16 mouse cellular contexts compared by ENCODE assay signal in genomic region chr13:51844118-51844517, GRCm38 (mm10). TPM values are rescaled to one million over a fixed set of nuclear protein-coding genes. Genes with fewer than 3 reads are reported as not detected.
DNase-seq lines count a peak whose midpoint lies in the region; ATAC-seq and TF ChIP-seq lines count a peak whose summit lies in the region.
"Had no signal": no experiment of that assay in that cellular context is flagged by ENCODE, and none has a peak within 500 bp of the region (broad histone marks: within the 10 kb centered on the region; RNA-seq: fewer than 3 reads in every experiment).

No protein-coding gene starts in this region.

- no peak for TF ChIP-seq POLR2A in bone marrow, adult 2 months (IDR thresholded peaks at IDR 0.05; ENCODE audit: borderline replicate concordance, control insufficient read depth, low read depth, low read length)

- H3K27ac ChIP-seq in bone marrow, adult 2 months (ENCODE audit: control insufficient read depth, insufficient read depth, low read depth, low read length, poor library complexity) = peak overlapping the region; percentile 88
- no peak overlapping the region for H3K27ac ChIP-seq in forebrain, embryonic 12.5 days
- H3K27ac ChIP-seq: embryonic facial prominence, embryonic 13.5 days; forebrain, embryonic 15.5 days; hindbrain, embryonic 12.5 days had no signal

- peaks cover 7% of the 10 kb centered on the region for H3K4me1 ChIP-seq in bone marrow, adult 2 months (ENCODE audit: control insufficient read depth, insufficient read depth, low read length)
- H3K4me1 ChIP-seq in forebrain, embryonic 12.5 days = peaks cover 70% of the 10 kb centered on the region

- H3K9me3 ChIP-seq in forebrain, embryonic 12.5 days = no peaks in the 10 kb centered on the region
- H3K9me3 ChIP-seq: embryonic facial prominence, embryonic 13.5 days; forebrain, embryonic 15.5 days; G1E; heart, embryonic 12.5 days; hindbrain, embryonic 12.5 days had no signal

- peak; percentile 39 for DNase-seq in kidney, postnatal 10 days
- DNase-seq in kidney, postnatal 14 days = no peak
- DNase-seq in 416B (ENCODE audit: low read depth) = peak; percentile 54
- DNase-seq in gastrocnemius, postnatal 10 days = no peak
- DNase-seq in cerebellum, adult 18-20 months = no peak

- ATAC-seq in megakaryocyte, adult 5-6 weeks (ENCODE audit: poor library complexity, severe bottlenecking) = peak; percentile 2; the same call in 1 of the 2 replicates
- ATAC-seq in forebrain, embryonic 12.5 days (ENCODE audit: low FRiP score) = no peak
- ATAC-seq: CD4-positive, CD25-positive, alpha-beta regulatory T cell, adult 4 months; forebrain, embryonic 15.5 days; hindbrain, embryonic 16.5 days; inflammation-experienced regulatory T-cells, adult 6 months had no signal

- H3K9ac ChIP-seq in forebrain, embryonic 12.5 days = no peak overlapping the region
- H3K9ac ChIP-seq: embryonic facial prominence, embryonic 13.5 days; forebrain, embryonic 15.5 days; hindbrain, embryonic 12.5 days had no signal

- no peak overlapping the region for H3K4me2 ChIP-seq in forebrain, embryonic 12.5 days
- H3K4me2 ChIP-seq: forebrain, embryonic 15.5 days had no signal

- H3K27me3 ChIP-seq in forebrain, embryonic 12.5 days = peaks cover 66% of the 10 kb centered on the region

- no peaks in the 10 kb centered on the region for H3K36me3 ChIP-seq in forebrain, embryonic 12.5 days (replicated peaks)
- H3K36me3 ChIP-seq: embryonic facial prominence, embryonic 13.5 days; forebrain, embryonic 15.5 days; heart, embryonic 12.5 days; hindbrain, embryonic 12.5 days had no signal

- 17% methylated on average over 10 of the region's 10 CpGs for WGBS in bone marrow, adult 2 months
- 83% methylated on average over 10 of the region's 10 CpGs for WGBS in forebrain, embryonic 12.5 days

- no peak overlapping the region for H3K4me3 ChIP-seq in bone marrow, adult 2 months (replicated peaks; ENCODE audit: control insufficient read depth, low read depth, low read length)
- no peak overlapping the region for H3K4me3 ChIP-seq in forebrain, embryonic 12.5 days (replicated peaks)
- H3K4me3 ChIP-seq: embryonic facial prominence, embryonic 13.5 days; forebrain, embryonic 15.5 days; hindbrain, embryonic 12.5 days had no signal

- no peak for TF ChIP-seq CTCF in bone marrow, adult 2 months (IDR thresholded peaks at IDR 0.05; ENCODE audit: control insufficient read depth, insufficient read depth, low read length)

RNA-seq across cellular contexts. Expression of gene Gadd45g, which starts 2.4 kb away (rescaled TPM):
- 9.2 and 23.5 TPM in 2 replicates for polyA plus RNA-seq in bone marrow, adult 2 months (2011; ENCODE audit: insufficient read depth, insufficient read length, low replicate concordance, missing spikeins)
- 2.6 and 4.4 TPM in 2 replicates for total RNA-seq in megakaryocyte, adult 5-6 weeks (2015)
- total RNA-seq in megakaryocyte, adult 5-6 weeks (2017) = 8.7 and 11.2 TPM in 2 replicates
- total RNA-seq in gastrocnemius, postnatal 10 days (2021) = 10 to 100 TPM in 1 of 2 experiments, 1 to 10 TPM in 1; 8.5 to 33.5 TPM
- polyA plus RNA-seq in forebrain, embryonic 12.5 days (2016; fragmentation: Nextera tagmentation; extraction: Ambion mirVana) = 211 and 218 TPM in 2 replicates

RNA-seq across cellular contexts. Expression of gene Sema4d, which starts 50.6 kb away (rescaled TPM):
- polyA plus RNA-seq in bone marrow, adult 2 months (2011; ENCODE audit: insufficient read depth, insufficient read length, low replicate concordance, missing spikeins) = 9.3 and 23.0 TPM in 2 replicates
- total RNA-seq in megakaryocyte, adult 5-6 weeks (2015) = 99.8 and 110 TPM in 2 replicates
- total RNA-seq in megakaryocyte, adult 5-6 weeks (2017) = 54.1 and 66.6 TPM in 2 replicates
- 100 to 1,000 TPM; 125 to 130 TPM for total RNA-seq in gastrocnemius, postnatal 10 days (2021)
- polyA plus RNA-seq in forebrain, embryonic 12.5 days (2016; fragmentation: Nextera tagmentation; extraction: Ambion mirVana) = 8.2 and 11.4 TPM in 2 replicates

Comparison
In these comparisons a context has a peak if more than half of its experiments do, and no peak if none do; other contexts are left out.
1. DNase-seq: peak in kidney, postnatal 10 days (single experiment) and 416B (single experiment); none in kidney, postnatal 14 days (single experiment), gastrocnemius, postnatal 10 days (single experiment) and cerebellum, adult 18-20 months (0 of 2).